Mouse (Mus musculus) lung, embryonic 14.5 days (tissue): ENCODE measurements at regions not wholly inside any gene's neighbourhood (a gene's known extent, or its start where the extent isn't known, plus 50 kb on each side); places are given as distances from the start of the nearest gene placed in this dataset.
A peak's percentile ranks its signal among the peaks of the same experiment; 100 is the strongest.

Source experiments
- ATAC-seq: fragments of 200-750 bp; cut with Nextera tagmentation; 2 replicates; pipeline ENCODE4 v1.8.0; 2017; ENCODE audit warnings: mild to moderate bottlenecking, moderate TSS enrichment, moderate library complexity; ENCODE audit not compliant: insufficient read depth
- DNase-seq: peaks from one replicate; pipeline ENCODE4 v3.0.0-alpha.2; 2015
- H3K27ac ChIP-seq: fragments of 300-500 bp; sonication (generic); 2 replicates; pipeline ENCODE4 v1.5.1; 2014; ENCODE audit warnings: low read depth, mild to moderate bottlenecking, moderate library complexity
- H3K27me3 ChIP-seq: fragments of 300-500 bp; sonication (generic); 2 replicates; pipeline ENCODE4 v1.6.1; 2014; ENCODE audit warnings: low read length, control low read depth; ENCODE audit not compliant: insufficient read depth
- H3K36me3 ChIP-seq: fragments of 300-500 bp; sonication (generic); 2 replicates; pipeline ENCODE4 v1.6.1; 2014; ENCODE audit warnings: control low read depth; ENCODE audit not compliant: insufficient read depth
- H3K4me1 ChIP-seq: fragments of 300-500 bp; sonication (generic); 2 replicates; pipeline ENCODE4 v1.6.1; 2014; ENCODE audit warnings: antibody characterized with exemption, control low read depth; ENCODE audit not compliant: insufficient read depth
- H3K4me2 ChIP-seq: fragments of 300-500 bp; sonication (generic); 2 replicates; pipeline ENCODE4 v1.6.1; 2014; ENCODE audit warnings: mild to moderate bottlenecking
- H3K4me3 ChIP-seq: fragments of 300-500 bp; sonication (generic); 2 replicates; pipeline ENCODE4 v1.5.1; 2014; ENCODE audit warnings: low read depth, low read length
- H3K9ac ChIP-seq: fragments of 300-500 bp; sonication (generic); 2 replicates; pipeline ENCODE4 v1.6.1; 2014
- H3K9me3 ChIP-seq: fragments of 300-500 bp; sonication (generic); 2 replicates; pipeline ENCODE4 v1.6.1; 2016; ENCODE audit warnings: low read depth, low read length, control low read depth
- CTCF ChIP-seq: IDR thresholded peaks from 2 replicates; pipeline ENCODE4 v1.5.1; 2016; ENCODE audit warnings: antibody characterized with exemption, low read depth
- WGBS: fragments of 180-500 bp; shearing (Covaris S2); extraction: QIAGEN DNeasy Blood & Tissue Kit; methylation state at CpG from one replicate; pipeline ENCODE4 v1.1.7; 2014; 5-methylcytosine and 5-hydroxymethylcytosine counted together

- DNase-seq (no peak), ATAC-seq (no peak)
- Histone ChIP-seq H3K4me3 (no peak overlapping the region), H3K4me1 (no peaks in the 10 kb centered on the region), H3K9ac (no peak overlapping the region), H3K4me2 (no peak overlapping the region), H3K27ac (no peak overlapping the region), H3K36me3 (no peaks in the 10 kb centered on the region), H3K27me3 (no peaks in the 10 kb centered on the region), H3K9me3 (no peaks in the 10 kb centered on the region)
- no peak for TF ChIP-seq CTCF
- WGBS = 67% methylated on average over 5 of the region's 5 CpGs
These were observed 432.6 kb downstream of the Mctp2 start for GRCm38 (mm10) chr7:71873817-71874216.

GRCm38 (mm10) chr7:71872912-71873311, 433.5 kb downstream of the Mctp2 start:
- H3K9me3 ChIP-seq = no peaks in the 10 kb centered on the region
- H3K4me3 ChIP-seq = no peak overlapping the region
- no peak for TF ChIP-seq CTCF
- H3K9ac ChIP-seq = no peak overlapping the region
- ATAC-seq (no peak), DNase-seq (no peak)
- 65% methylated on average over 6 of the region's 6 CpGs for WGBS
- no peaks in the 10 kb centered on the region for H3K36me3 ChIP-seq
- H3K27me3 ChIP-seq = no peaks in the 10 kb centered on the region
- no peaks in the 10 kb centered on the region for H3K4me1 ChIP-seq
- H3K4me2 ChIP-seq = no peak overlapping the region
- H3K27ac ChIP-seq = no peak overlapping the region

- Histone ChIP-seq H3K4me2 (no peak overlapping the region), H3K27ac (no peak overlapping the region), H3K4me1 (peaks cover 3% of the 10 kb centered on the region; the same call in 1 of the 2 replicates), H3K9me3 (no peaks in the 10 kb centered on the region), H3K9ac (no peak overlapping the region), H3K36me3 (no peaks in the 10 kb centered on the region), H3K4me3 (no peak overlapping the region), H3K27me3 (no peaks in the 10 kb centered on the region)
- WGBS = 13% methylated on average over 3 of the region's 3 CpGs
- peak; percentile 93 for TF ChIP-seq CTCF
- DNase-seq = peak; percentile 88
- ATAC-seq = no peak
These were observed 439.3 kb downstream of the Mctp2 start for GRCm38 (mm10) chr7:71867090-71867489.

GRCm38 (mm10) chr7:71865371-71866166, 440.8 kb downstream of the Mctp2 start:
- Histone ChIP-seq H3K27ac (no peak overlapping the region), H3K4me2 (no peak overlapping the region)
- 0 out of 2 replicates have a peak, but pooled peaks have one; percentile 9 for TF ChIP-seq CTCF

GRCm38 (mm10) chr7:71852864-71853263, 453.5 kb downstream of the Mctp2 start:
- no peaks in the 10 kb centered on the region for H3K36me3 ChIP-seq
- 83% methylated on average over 3 of the region's 3 CpGs for WGBS
- H3K27me3 ChIP-seq = no peaks in the 10 kb centered on the region
- H3K4me1 ChIP-seq = no peaks in the 10 kb centered on the region
- ATAC-seq = no peak
- H3K4me2 ChIP-seq = no peak overlapping the region
- H3K9ac ChIP-seq = no peak overlapping the region
- no peak overlapping the region for H3K4me3 ChIP-seq
- H3K27ac ChIP-seq = no peak overlapping the region
- TF ChIP-seq CTCF = no peak
- DNase-seq = no peak
- H3K9me3 ChIP-seq = no peaks in the 10 kb centered on the region

More at GRCm38 (mm10) chr7:71865371-71866166, 440.8 kb downstream of the Mctp2 start:
- ATAC-seq (no peak; the same call in none of the 2 replicates), DNase-seq (peak; percentile 19)
- Histone ChIP-seq H3K9ac (no peak overlapping the region; the same call in 1 of the 2 replicates), H3K36me3 (no peaks in the 10 kb centered on the region), H3K4me3 (no peak overlapping the region), H3K9me3 (no peaks in the 10 kb centered on the region), H3K4me1 (peaks cover 3% of the 10 kb centered on the region; the same call in 1 of the 2 replicates), H3K27me3 (no peaks in the 10 kb centered on the region)
- WGBS = 34% methylated on average over 15 of the region's 15 CpGs

GRCm38 (mm10) chr7:71849174-71849573, 457.2 kb downstream of the Mctp2 start:
- WGBS = 84% methylated on average over 6 of the region's 6 CpGs
- no peaks in the 10 kb centered on the region for H3K4me1 ChIP-seq
- no peak overlapping the region for H3K4me3 ChIP-seq
- H3K36me3 ChIP-seq = no peaks in the 10 kb centered on the region
- H3K27me3 ChIP-seq = no peaks in the 10 kb centered on the region
- no peaks in the 10 kb centered on the region for H3K9me3 ChIP-seq
- DNase-seq (no peak), ATAC-seq (no peak)
- no peak overlapping the region for H3K4me2 ChIP-seq
- no peak overlapping the region for H3K27ac ChIP-seq
- H3K9ac ChIP-seq = no peak overlapping the region
- TF ChIP-seq CTCF = no peak

GRCm38 (mm10) chr7:71837845-71838244, 468.6 kb downstream of the Mctp2 start:
- H3K9ac ChIP-seq = no peak overlapping the region
- no peaks in the 10 kb centered on the region for H3K36me3 ChIP-seq
- WGBS = 72% methylated on average over 6 of the region's 6 CpGs
- H3K27me3 ChIP-seq = no peaks in the 10 kb centered on the region
- no peak for TF ChIP-seq CTCF
- H3K4me1 ChIP-seq = no peaks in the 10 kb centered on the region
- no peak overlapping the region for H3K4me2 ChIP-seq
- ATAC-seq = 0 out of 2 replicates have a peak, but pooled peaks have one; percentile 24
- no peak overlapping the region for H3K4me3 ChIP-seq
- H3K27ac ChIP-seq = no peak overlapping the region
- H3K9me3 ChIP-seq = no peaks in the 10 kb centered on the region
- peak; percentile 43 for DNase-seq
